Mouse (Mus musculus) CH12.LX (cell line): Measurements from ENCODE around the gene Rora.

ENCODE experiments used
- CTCF ChIP-seq, 2 experiments: IDR thresholded peaks in 1 of 2; conservative IDR thresholded peaks in 1 of 2; 2 replicates each; pipeline ENCODE4 v1.5.1; 2011 to 2012; ENCODE audit warnings: low read depth in 2 of 2, low read length in 2 of 2, improper control_type of control experiment in 1 of 2, inconsistent platforms in 1 of 2, mild to moderate bottlenecking in 1 of 2, moderate library complexity in 1 of 2
- POLR2A ChIP-seq: IDR thresholded peaks from 2 replicates; pipeline ENCODE4 v1.6.1; 2011; ENCODE audit warnings: low read depth, mild to moderate bottlenecking, improper control_type of control experiment, low read length
- UBTF ChIP-seq: IDR thresholded peaks from 2 replicates; pipeline ENCODE4 v1.6.1; 2012; ENCODE audit warnings: low read depth, mild to moderate bottlenecking, inconsistent platforms, low read length, improper control_type of control experiment, moderate library complexity

GRCm38 (mm10) chr9:69361951-69362445 is 708.4 kb downstream of the Rora start:
- no peak for TF ChIP-seq POLR2A
- no peak for TF ChIP-seq CTCF (conservative IDR thresholded peaks at IDR 0.05 in 1 of 2, IDR thresholded peaks at IDR 0.05 in 1 of 2; ENCODE audit: low read depth in 2 of 2, low read length in 2 of 2)
- TF ChIP-seq UBTF: no peak
